ENCODE assay signal across 22 mouse cellular contexts in genomic region chr13:116294734-116295133, GRCm38 (mm10). TPM values are rescaled to one million over a fixed set of nuclear protein-coding genes. Genes with fewer than 3 reads are reported as not detected.
A peak's percentile ranks its signal among the peaks of the same experiment; 100 is the strongest.
DNase-seq lines count a peak whose midpoint lies in the region; ATAC-seq and TF ChIP-seq lines count a peak whose summit lies in the region.
"Had no signal": no experiment of that assay in that cellular context is flagged by ENCODE, and none has a peak within 500 bp of the region (broad histone marks: within the 10 kb centered on the region; RNA-seq: fewer than 3 reads in every experiment).

No protein-coding gene starts in this region.

- no peak overlapping the region for H3K4me3 ChIP-seq in heart, embryonic 13.5 days
- no peak overlapping the region for H3K4me3 ChIP-seq in stomach, embryonic 14.5 days (ENCODE audit: low read depth, low read length)
- H3K4me3 ChIP-seq in stomach, postnatal 0 days (ENCODE audit: low read depth, low read length) = no peak overlapping the region
- H3K4me3 ChIP-seq in liver, embryonic 12.5 days = no peak overlapping the region

- peak overlapping the region; percentile 68; the same call in 1 of the 2 replicates for H3K4me2 ChIP-seq in heart, embryonic 13.5 days
- 0 out of 2 replicates have a peak overlapping the region, but pooled peaks have one; percentile 55 for H3K4me2 ChIP-seq in stomach, embryonic 14.5 days (replicated peaks; ENCODE audit: low read depth, low read length)
- H3K4me2 ChIP-seq in stomach, postnatal 0 days (replicated peaks; ENCODE audit: low read depth) = no peak overlapping the region
- H3K4me2 ChIP-seq in liver, embryonic 12.5 days = no peak overlapping the region
- H3K4me2 ChIP-seq: hindbrain, embryonic 14.5 days had no signal

- no peak overlapping the region for H3K9ac ChIP-seq in heart, embryonic 13.5 days
- H3K9ac ChIP-seq in stomach, embryonic 14.5 days (replicated peaks; ENCODE audit: low read depth, low read length) = no peak overlapping the region
- H3K9ac ChIP-seq in stomach, postnatal 0 days (ENCODE audit: low read length) = no peak overlapping the region
- H3K9ac ChIP-seq in liver, embryonic 12.5 days = no peak overlapping the region
- H3K9ac ChIP-seq: hindbrain, embryonic 14.5 days; liver, postnatal 0 days; midbrain, embryonic 12.5 days had no signal

- intact Hi-C loops in heart, postnatal 36 days (cut with DNase I) = no loop called here

- no peak overlapping the region for H3K27ac ChIP-seq in heart, embryonic 13.5 days (replicated peaks)
- H3K27ac ChIP-seq in stomach, embryonic 14.5 days (ENCODE audit: low read length) = no peak overlapping the region
- H3K27ac ChIP-seq in stomach, postnatal 0 days (replicated peaks) = no peak overlapping the region
- no peak overlapping the region for H3K27ac ChIP-seq in liver, embryonic 12.5 days
- H3K27ac ChIP-seq: hindbrain, embryonic 14.5 days; kidney, postnatal 0 days; midbrain, embryonic 12.5 days had no signal

- no peaks in the 10 kb centered on the region for H3K9me3 ChIP-seq in heart, embryonic 13.5 days
- no peaks in the 10 kb centered on the region for H3K9me3 ChIP-seq in stomach, embryonic 14.5 days (ENCODE audit: control insufficient read depth, low read depth, low read length)
- H3K9me3 ChIP-seq in stomach, postnatal 0 days (ENCODE audit: control insufficient read depth, low read length) = no peaks in the 10 kb centered on the region
- no peaks in the 10 kb centered on the region for H3K9me3 ChIP-seq in liver, embryonic 12.5 days (replicated peaks)
- H3K9me3 ChIP-seq: midbrain, embryonic 12.5 days had no signal

- TF ChIP-seq CTCF in stomach, postnatal 0 days (IDR thresholded peaks at IDR 0.05; ENCODE audit: low read depth) = no peak

- no peaks in the 10 kb centered on the region for H3K36me3 ChIP-seq in heart, embryonic 13.5 days
- H3K36me3 ChIP-seq in stomach, embryonic 14.5 days (ENCODE audit: control insufficient read depth, insufficient read depth, low read length) = no peaks in the 10 kb centered on the region
- H3K36me3 ChIP-seq in stomach, postnatal 0 days (ENCODE audit: control insufficient read depth, insufficient read depth, low read length) = no peaks in the 10 kb centered on the region
- H3K36me3 ChIP-seq in liver, embryonic 12.5 days = no peaks in the 10 kb centered on the region
- H3K36me3 ChIP-seq: midbrain, embryonic 12.5 days had no signal

- ATAC-seq in heart, embryonic 13.5 days (ENCODE audit: extremely low read depth, insufficient number of reproducible peaks, low FRiP score, low TSS enrichment) = no peak
- ATAC-seq in stomach, embryonic 14.5 days (ENCODE audit: insufficient number of reproducible peaks, insufficient read depth, low FRiP score, low read depth) = no peak
- no peak for ATAC-seq in stomach, postnatal 0 days (ENCODE audit: low FRiP score, low TSS enrichment)
- ATAC-seq in liver, embryonic 12.5 days = no peak
- ATAC-seq: activated CD4-positive, CD25-positive, alpha-beta regulatory T cell, adult 4 months; liver, postnatal 0 days had no signal

- H3K4me1 ChIP-seq in heart, embryonic 13.5 days = peaks cover 16% of the 10 kb centered on the region
- H3K4me1 ChIP-seq in stomach, embryonic 14.5 days (ENCODE audit: control insufficient read depth, insufficient read depth, low read length) = peaks cover 2% of the 10 kb centered on the region; the same call in 1 of the 2 replicates
- H3K4me1 ChIP-seq in stomach, postnatal 0 days (replicated peaks; ENCODE audit: control insufficient read depth, insufficient read depth) = no peaks in the 10 kb centered on the region
- H3K4me1 ChIP-seq in liver, embryonic 12.5 days = no peaks in the 10 kb centered on the region

- TF ChIP-seq EP300 in stomach, postnatal 0 days (optimal IDR thresholded peaks at IDR 0.05) = no peak

- peaks cover 74% of the 10 kb centered on the region for H3K27me3 ChIP-seq in heart, embryonic 13.5 days (replicated peaks)
- H3K27me3 ChIP-seq in stomach, embryonic 14.5 days (ENCODE audit: control insufficient read depth, insufficient read depth, low read length) = no peaks in the 10 kb centered on the region
- H3K27me3 ChIP-seq in stomach, postnatal 0 days (ENCODE audit: control insufficient read depth, insufficient read depth, low read length) = no peaks in the 10 kb centered on the region
- peaks cover 62% of the 10 kb centered on the region for H3K27me3 ChIP-seq in liver, embryonic 12.5 days (replicated peaks)

- 4% methylated on average over 6 of the region's 6 CpGs for WGBS in heart, embryonic 13.5 days
- WGBS in stomach, embryonic 14.5 days = 27% methylated on average over 6 of the region's 6 CpGs
- WGBS in stomach, postnatal 0 days = 46% methylated on average over 6 of the region's 6 CpGs
- WGBS in liver, embryonic 12.5 days (ENCODE audit: insufficient replicate concordance) = 9% methylated on average over 6 of the region's 6 CpGs

- peak; percentile 71 for DNase-seq in embryo, embryonic 10.5 days (ENCODE audit: low spot score)
- DNase-seq in embryo, embryonic 10 days (ENCODE audit: low spot score) = no peak
- no peak for DNase-seq in heart, postnatal 36 days
- DNase-seq in stomach, postnatal 0 days (ENCODE audit: low spot score) = no peak
- DNase-seq in urinary bladder, postnatal 36 days (ENCODE audit: low spot score in 2 of 2) = no peak
- DNase-seq: adrenal gland, adult 8-10 months; cerebellum, adult 18-20 months; gastrocnemius, postnatal 36 days; heart, postnatal 10 days; kidney, adult 2 months; left cerebral cortex, postnatal 4 days; liver, postnatal 0 days; lung, postnatal 10 days; thymus, postnatal 25 days had no signal

RNA-seq across cellular contexts. Expression of gene Isl1, which starts 14.8 kb away (rescaled TPM):
- 3.0 and 4.7 TPM in 2 replicates for polyA plus RNA-seq in heart, embryonic 13.5 days (2015; fragmentation: Nextera tagmentation; extraction: Ambion mirVana)
- under 1 TPM in 1 of 2 experiments, not detected in 1; 0.53 TPM for total RNA-seq in heart, postnatal 36 days (2021)
- polyA plus RNA-seq in stomach, embryonic 14.5 days (2014; fragmentation: Nextera tagmentation; extraction: Ambion mirVana) = 51.8 and 54.2 TPM in 2 replicates
- polyA plus RNA-seq in stomach, postnatal 0 days (2015; fragmentation: Nextera tagmentation; extraction: Ambion mirVana) = 18.0 and 19.0 TPM in 2 replicates
- polyA plus RNA-seq in liver, embryonic 12.5 days (2016; fragmentation: Nextera tagmentation; extraction: Ambion mirVana) = 0.99 and 1.6 TPM in 2 replicates
- total RNA-seq: liver, adult 2 months had no signal
- polyA plus RNA-seq: activated CD4-positive, CD25-positive, alpha-beta regulatory T cell, adult 4 months; liver, adult 2 months; liver, postnatal 0 days had no signal

Comparison
In these comparisons a context has a peak if more than half of its experiments do, and no peak if none do; other contexts are left out.
1. H3K4me2 ChIP-seq: peak in heart, embryonic 13.5 days (single experiment) and stomach, embryonic 14.5 days (single experiment); none in stomach, postnatal 0 days (single experiment) and liver, embryonic 12.5 days (single experiment).